Mouse (Mus musculus) liver, adult 2 months (tissue): ENCODE measurements around the gene Prpf6.

Experiments used
- CTCF ChIP-seq: fragments of 200-500 bp; IDR thresholded peaks from 2 replicates; pipeline ENCODE4 v1.5.1; 2011; ENCODE audit warnings: low read depth, low read length, control low read depth
- POLR2A ChIP-seq: fragments of 200-500 bp; IDR thresholded peaks from 2 replicates; pipeline ENCODE4 v1.6.1; 2011; ENCODE audit warnings: low read length, control low read depth; ENCODE audit not compliant: insufficient read depth; ENCODE audit errors: extremely low read depth

DNA sequence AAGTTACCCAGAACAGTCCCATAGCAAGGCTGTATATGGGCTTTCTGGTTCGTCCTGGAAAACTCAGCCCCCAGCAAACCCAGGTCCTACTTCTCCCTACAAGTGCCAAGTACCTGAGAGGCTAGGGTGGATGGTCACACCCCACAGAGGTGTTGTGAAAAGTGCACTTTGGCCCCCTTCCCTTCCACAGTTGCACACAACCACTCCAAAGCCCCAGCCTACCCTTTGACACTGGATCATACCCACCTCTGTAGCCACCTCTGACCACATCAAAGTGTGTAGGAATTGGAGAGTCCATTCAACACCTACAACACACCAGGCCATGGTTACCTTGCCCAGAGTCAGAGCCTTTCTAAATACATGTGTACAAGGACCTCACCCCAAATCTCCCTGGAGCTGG is 8.7 kb upstream of the Prpf6 start:
- TF ChIP-seq CTCF: no peak
- TF ChIP-seq POLR2A: no peak
